Mouse (Mus musculus): ENCODE data around the gene Wwox. TPM values are rescaled to one million over a fixed set of nuclear protein-coding genes. Genes with fewer than 3 reads are reported as not detected.

Wwox gene
- polyA plus RNA-seq, 1 experiment from 2014 or later, result 13.3 TPM

- Histone ChIP-seq H3K27me3 (ENCODE audit: control insufficient read depth, insufficient read depth, low read depth, low read length) (no peaks in the 10 kb centered on the region; the same call in 1 of the 2 replicates), H3K9me3 (replicated peaks; ENCODE audit: control insufficient read depth, low read length, poor library complexity, severe bottlenecking) (no peaks in the 10 kb centered on the region), H3K4me2 (ENCODE audit: low read length) (no peak overlapping the region), H3K9ac (ENCODE audit: low read depth, low read length) (no peak overlapping the region), H3K27ac (ENCODE audit: low read length) (no peak overlapping the region), H3K4me3 (ENCODE audit: low read depth, low read length) (no peak overlapping the region), H3K36me3 (ENCODE audit: control insufficient read depth, insufficient read depth, low read length) (no peaks in the 10 kb centered on the region), H3K4me1 (ENCODE audit: control insufficient read depth, insufficient read depth, low read length) (no peaks in the 10 kb centered on the region)
- 61% methylated on average over 3 of the region's 3 CpGs for WGBS
- ATAC-seq, result no peak
Observed at GRCm38 (mm10) chr8:115070225-115070624, 630.8 kb downstream of the Wwox start.

- Histone ChIP-seq H3K4me2 (ENCODE audit: low read length) (no peak overlapping the region), H3K27ac (ENCODE audit: low read length) (no peak overlapping the region), H3K36me3 (ENCODE audit: control insufficient read depth, insufficient read depth, low read length) (no peaks in the 10 kb centered on the region), H3K4me1 (ENCODE audit: control insufficient read depth, insufficient read depth, low read length) (no peaks in the 10 kb centered on the region), H3K9me3 (replicated peaks; ENCODE audit: control insufficient read depth, low read length, poor library complexity, severe bottlenecking) (no peaks in the 10 kb centered on the region), H3K27me3 (ENCODE audit: control insufficient read depth, insufficient read depth, low read depth, low read length) (no peaks in the 10 kb centered on the region), H3K9ac (ENCODE audit: low read depth, low read length) (no peak overlapping the region), H3K4me3 (ENCODE audit: low read depth, low read length) (no peak overlapping the region)
- no peak for ATAC-seq
- WGBS, result 78% methylated on average over 12 of the region's 12 CpGs
Observed at GRCm38 (mm10) chr8:115071231-115071630, 631.8 kb downstream of the Wwox start.

- Histone ChIP-seq H3K4me3 (ENCODE audit: low read depth, low read length) (no peak overlapping the region), H3K36me3 (ENCODE audit: control insufficient read depth, insufficient read depth, low read length) (no peaks in the 10 kb centered on the region), H3K27ac (ENCODE audit: low read length) (no peak overlapping the region), H3K4me1 (ENCODE audit: control insufficient read depth, insufficient read depth, low read length) (no peaks in the 10 kb centered on the region), H3K9me3 (replicated peaks; ENCODE audit: control insufficient read depth, low read length, poor library complexity, severe bottlenecking) (no peaks in the 10 kb centered on the region), H3K27me3 (ENCODE audit: control insufficient read depth, insufficient read depth, low read depth, low read length) (no peaks in the 10 kb centered on the region), H3K4me2 (ENCODE audit: low read length) (no peak overlapping the region), H3K9ac (ENCODE audit: low read depth, low read length) (no peak overlapping the region)
- 47% methylated on average over 7 of the region's 7 CpGs for WGBS
- ATAC-seq, result no peak
Observed at GRCm38 (mm10) chr8:115078296-115078695, 638.8 kb downstream of the Wwox start.

- H3K36me3 ChIP-seq (ENCODE audit: control insufficient read depth, insufficient read depth, low read length), result no peaks in the 10 kb centered on the region
- H3K4me2 ChIP-seq (ENCODE audit: low read length), result no peak overlapping the region
- ATAC-seq, result no peak
- H3K27ac ChIP-seq (ENCODE audit: low read length), result no peak overlapping the region
- no peaks in the 10 kb centered on the region for H3K9me3 ChIP-seq (replicated peaks; ENCODE audit: control insufficient read depth, low read length, poor library complexity, severe bottlenecking)
- WGBS, result 70% methylated on average over 7 of the region's 7 CpGs
- H3K27me3 ChIP-seq (ENCODE audit: control insufficient read depth, insufficient read depth, low read depth, low read length), result no peaks in the 10 kb centered on the region
- H3K4me3 ChIP-seq (ENCODE audit: low read depth, low read length), result no peak overlapping the region
- no peak overlapping the region for H3K9ac ChIP-seq (ENCODE audit: low read depth, low read length)
- no peaks in the 10 kb centered on the region for H3K4me1 ChIP-seq (ENCODE audit: control insufficient read depth, insufficient read depth, low read length)
Observed at GRCm38 (mm10) chr8:115081302-115082207, 642.1 kb downstream of the Wwox start.

- Histone ChIP-seq H3K9me3 (replicated peaks; ENCODE audit: control insufficient read depth, low read length, poor library complexity, severe bottlenecking) (no peaks in the 10 kb centered on the region), H3K36me3 (ENCODE audit: control insufficient read depth, insufficient read depth, low read length) (no peaks in the 10 kb centered on the region), H3K9ac (ENCODE audit: low read depth, low read length) (no peak overlapping the region), H3K27ac (ENCODE audit: low read length) (no peak overlapping the region), H3K27me3 (ENCODE audit: control insufficient read depth, insufficient read depth, low read depth, low read length) (no peaks in the 10 kb centered on the region), H3K4me2 (ENCODE audit: low read length) (no peak overlapping the region), H3K4me3 (ENCODE audit: low read depth, low read length) (no peak overlapping the region), H3K4me1 (ENCODE audit: control insufficient read depth, insufficient read depth, low read length) (0 out of 2 replicates have a peak, but pooled peaks cover 3% of the 10 kb centered on the region)
- ATAC-seq, result no peak
Observed at GRCm38 (mm10) chr8:115088162-115088561, 648.7 kb downstream of the Wwox start.

- Histone ChIP-seq H3K9me3 (replicated peaks; ENCODE audit: control insufficient read depth, low read length, poor library complexity, severe bottlenecking) (no peaks in the 10 kb centered on the region), H3K4me2 (ENCODE audit: low read length) (no peak overlapping the region), H3K4me3 (ENCODE audit: low read depth, low read length) (no peak overlapping the region), H3K36me3 (ENCODE audit: control insufficient read depth, insufficient read depth, low read length) (no peaks in the 10 kb centered on the region), H3K27me3 (ENCODE audit: control insufficient read depth, insufficient read depth, low read depth, low read length) (no peaks in the 10 kb centered on the region), H3K9ac (ENCODE audit: low read depth, low read length) (no peak overlapping the region), H3K27ac (ENCODE audit: low read length) (no peak overlapping the region), H3K4me1 (ENCODE audit: control insufficient read depth, insufficient read depth, low read length) (0 out of 2 replicates have a peak, but pooled peaks cover 4% of the 10 kb centered on the region)
- no peak for ATAC-seq
- WGBS, result 75% methylated on average over 7 of the region's 7 CpGs
Observed at GRCm38 (mm10) chr8:115089744-115090143, 650.3 kb downstream of the Wwox start.

GRCm38 (mm10) chr8:115090202-115090601 is 650.7 kb downstream of the Wwox start:
- Histone ChIP-seq H3K4me3 (ENCODE audit: low read depth, low read length) (no peak overlapping the region), H3K9ac (ENCODE audit: low read depth, low read length) (no peak overlapping the region), H3K27ac (ENCODE audit: low read length) (no peak overlapping the region), H3K27me3 (ENCODE audit: control insufficient read depth, insufficient read depth, low read depth, low read length) (no peaks in the 10 kb centered on the region), H3K4me1 (ENCODE audit: control insufficient read depth, insufficient read depth, low read length) (0 out of 2 replicates have a peak, but pooled peaks cover 4% of the 10 kb centered on the region), H3K9me3 (replicated peaks; ENCODE audit: control insufficient read depth, low read length, poor library complexity, severe bottlenecking) (no peaks in the 10 kb centered on the region), H3K4me2 (ENCODE audit: low read length) (no peak overlapping the region), H3K36me3 (ENCODE audit: control insufficient read depth, insufficient read depth, low read length) (no peaks in the 10 kb centered on the region)
- ATAC-seq, result no peak
- 85% methylated on average over 5 of the region's 5 CpGs for WGBS

GRCm38 (mm10) chr8:115095548-115095947 is 656.1 kb downstream of the Wwox start:
- no peak overlapping the region for H3K9ac ChIP-seq (ENCODE audit: low read depth, low read length)
- H3K4me2 ChIP-seq (ENCODE audit: low read length), result no peak overlapping the region
- no peak overlapping the region for H3K27ac ChIP-seq (ENCODE audit: low read length)
- no peaks in the 10 kb centered on the region for H3K9me3 ChIP-seq (replicated peaks; ENCODE audit: control insufficient read depth, low read length, poor library complexity, severe bottlenecking)
- H3K36me3 ChIP-seq (ENCODE audit: control insufficient read depth, insufficient read depth, low read length), result no peaks in the 10 kb centered on the region
- WGBS, result 80% methylated on average over 4 of the region's 4 CpGs
- no peaks in the 10 kb centered on the region for H3K27me3 ChIP-seq (ENCODE audit: control insufficient read depth, insufficient read depth, low read depth, low read length)
- no peak overlapping the region for H3K4me3 ChIP-seq (ENCODE audit: low read depth, low read length)
- no peak for ATAC-seq
- 0 out of 2 replicates have a peak, but pooled peaks cover 4% of the 10 kb centered on the region for H3K4me1 ChIP-seq (ENCODE audit: control insufficient read depth, insufficient read depth, low read length)

GRCm38 (mm10) chr8:115097988-115098562 is 658.6 kb downstream of the Wwox start:
- Histone ChIP-seq H3K4me3 (ENCODE audit: low read depth, low read length) (no peak overlapping the region), H3K9ac (ENCODE audit: low read depth, low read length) (no peak overlapping the region), H3K4me1 (ENCODE audit: control insufficient read depth, insufficient read depth, low read length) (0 out of 2 replicates have a peak, but pooled peaks cover 2% of the 10 kb centered on the region), H3K36me3 (ENCODE audit: control insufficient read depth, insufficient read depth, low read length) (no peaks in the 10 kb centered on the region), H3K4me2 (ENCODE audit: low read length) (no peak overlapping the region), H3K27me3 (ENCODE audit: control insufficient read depth, insufficient read depth, low read depth, low read length) (no peaks in the 10 kb centered on the region), H3K9me3 (replicated peaks; ENCODE audit: control insufficient read depth, low read length, poor library complexity, severe bottlenecking) (no peaks in the 10 kb centered on the region), H3K27ac (ENCODE audit: low read length) (no peak overlapping the region)
- 85% methylated on average over 9 of the region's 9 CpGs for WGBS
- no peak for ATAC-seq

Measured in midbrain, embryonic 16.5 days (tissue).